Mouse (Mus musculus) hindbrain, embryonic 14.5 days (tissue): ENCODE data around the gene Gm20479. TPM values are rescaled to one million over a fixed set of nuclear protein-coding genes. Genes with fewer than 3 reads are reported as not detected.
A peak's percentile ranks its signal among the peaks of the same experiment; 100 is the strongest.

ENCODE experiments used
- ATAC-seq: fragments of 200-750 bp; cut with Nextera tagmentation; 2 replicates; pipeline ENCODE4 v1.8.0; 2017; ENCODE audit warnings: moderate number of reproducible peaks, mild to moderate bottlenecking, moderate TSS enrichment, moderate library complexity; ENCODE audit not compliant: low FRiP score
- DNase-seq: peaks from one replicate; pipeline ENCODE4 v3.0.0-alpha.2; 2015; ENCODE audit warnings: low spot score
- H3K27ac ChIP-seq: fragments of 300-500 bp; sonication (generic); 2 replicates; pipeline ENCODE4 v1.5.1; 2014; ENCODE audit warnings: mild to moderate bottlenecking, moderate library complexity
- H3K27me3 ChIP-seq: fragments of 300-500 bp; sonication (generic); 2 replicates; pipeline ENCODE4 v1.6.1; 2014; ENCODE audit warnings: mild to moderate bottlenecking, low read length, mixed read lengths; ENCODE audit not compliant: control insufficient read depth, insufficient read depth
- H3K36me3 ChIP-seq: fragments of 300-500 bp; sonication (generic); replicated peaks from 2 replicates; pipeline ENCODE4 v1.6.1; 2014; ENCODE audit not compliant: control insufficient read depth, insufficient read depth
- H3K4me1 ChIP-seq: fragments of 300-500 bp; sonication (generic); replicated peaks from 2 replicates; pipeline ENCODE4 v1.6.1; 2014; ENCODE audit warnings: antibody characterized with exemption, low read length, mixed read lengths; ENCODE audit not compliant: control insufficient read depth, insufficient read depth
- H3K4me2 ChIP-seq: fragments of 300-500 bp; sonication (generic); replicated peaks from 2 replicates; pipeline ENCODE4 v1.6.1; 2014; ENCODE audit warnings: mild to moderate bottlenecking, moderate library complexity
- H3K4me3 ChIP-seq: fragments of 300-500 bp; sonication (generic); replicated peaks from 2 replicates; pipeline ENCODE4 v1.5.1; 2014; ENCODE audit warnings: mild to moderate bottlenecking, low read length
- H3K9ac ChIP-seq: fragments of 300-500 bp; sonication (generic); 2 replicates; pipeline ENCODE4 v1.6.1; 2014
- H3K9me3 ChIP-seq: fragments of 300-500 bp; sonication (generic); 2 replicates; pipeline ENCODE4 v1.6.1; 2016; ENCODE audit warnings: low read length; ENCODE audit not compliant: control insufficient read depth
- WGBS: fragments of 180-500 bp; shearing (Covaris S2); extraction: QIAGEN DNeasy Blood & Tissue Kit; methylation state at CpG from one replicate; pipeline ENCODE4 v1.1.7; 2014; 5-methylcytosine and 5-hydroxymethylcytosine counted together
- polyA plus RNA-seq: library from polyadenylated mRNA; unstranded; fragments of >200 nt; fragmentation: Nextera tagmentation; extraction: Ambion mirVana; gene quantifications from 2 replicates; pipeline ENCODE4 v1.2.1, GENCODE M21; 2014

Gm20479 gene
- polyA plus RNA-seq, 1 experiment from 2014 or later, result not detected

- Histone ChIP-seq H3K4me3 (peak overlapping the region; percentile 52), H3K27ac (no peak overlapping the region), H3K36me3 (peaks cover 12% of the 10 kb centered on the region; the same call in 1 of the 2 replicates), H3K9me3 (no peaks in the 10 kb centered on the region), H3K4me2 (peak overlapping the region; percentile 82), H3K4me1 (peaks cover 8% of the 10 kb centered on the region; the same call in 1 of the 2 replicates), H3K9ac (peak overlapping the region; percentile 61), H3K27me3 (peaks cover 87% of the 10 kb centered on the region)
- 2% methylated on average over 22 of the region's 22 CpGs for WGBS
- DNase-seq (no peak), ATAC-seq (peak; percentile 38; the same call in 1 of the 2 replicates)
Measured at GRCm38 (mm10) chr7:27395521-27396183, 38.4 kb upstream of the Gm20479 start.

GRCm38 (mm10) chr7:27391416-27391815 is 34.2 kb upstream of the Gm20479 start:
- no peak overlapping the region for H3K27ac ChIP-seq
- DNase-seq, result no peak
- no peak for ATAC-seq
- peaks cover 4% of the 10 kb centered on the region; the same call in 1 of the 2 replicates for H3K4me1 ChIP-seq
- no peak overlapping the region for H3K4me2 ChIP-seq
- no peak overlapping the region for H3K4me3 ChIP-seq
- H3K9me3 ChIP-seq, result no peaks in the 10 kb centered on the region
- H3K9ac ChIP-seq, result no peak overlapping the region
- H3K36me3 ChIP-seq, result peaks cover 10% of the 10 kb centered on the region; the same call in 1 of the 2 replicates
- WGBS, result 36% methylated on average over 16 of the region's 16 CpGs
- peaks cover 55% of the 10 kb centered on the region for H3K27me3 ChIP-seq

GRCm38 (mm10) chr7:27389213-27389612 is 32.0 kb upstream of the Gm20479 start:
- WGBS, result 62% methylated on average over 6 of the region's 6 CpGs
- Histone ChIP-seq H3K9ac (no peak overlapping the region), H3K27ac (no peak overlapping the region), H3K4me2 (no peak overlapping the region), H3K27me3 (peaks cover 35% of the 10 kb centered on the region), H3K36me3 (peaks cover 10% of the 10 kb centered on the region; the same call in 1 of the 2 replicates), H3K4me3 (no peak overlapping the region), H3K9me3 (no peaks in the 10 kb centered on the region), H3K4me1 (no peaks in the 10 kb centered on the region)
- no peak for DNase-seq
- no peak for ATAC-seq

GRCm38 (mm10) chr7:27384731-27385130 is 27.5 kb upstream of the Gm20479 start:
- Histone ChIP-seq H3K4me1 (no peaks in the 10 kb centered on the region), H3K4me2 (no peak overlapping the region), H3K4me3 (no peak overlapping the region), H3K9me3 (no peaks in the 10 kb centered on the region), H3K36me3 (no peaks in the 10 kb centered on the region), H3K27ac (no peak overlapping the region), H3K9ac (no peak overlapping the region), H3K27me3 (peaks cover 4% of the 10 kb centered on the region; the same call in 1 of the 2 replicates)
- ATAC-seq (no peak; the same call in 1 of the 2 replicates), DNase-seq (no peak)
- 39% methylated on average over 4 of the region's 4 CpGs for WGBS

- no peak for ATAC-seq
- no peak overlapping the region for H3K9ac ChIP-seq
- no peak overlapping the region for H3K4me3 ChIP-seq
- H3K27ac ChIP-seq, result no peak overlapping the region
- no peaks in the 10 kb centered on the region for H3K36me3 ChIP-seq
- 63% methylated on average over 5 of the region's 5 CpGs for WGBS
- H3K4me1 ChIP-seq, result no peaks in the 10 kb centered on the region
- no peaks in the 10 kb centered on the region for H3K9me3 ChIP-seq
- DNase-seq, result no peak
- peaks cover 4% of the 10 kb centered on the region; the same call in 1 of the 2 replicates for H3K27me3 ChIP-seq
- no peak overlapping the region for H3K4me2 ChIP-seq
Measured at GRCm38 (mm10) chr7:27384134-27384533, 26.9 kb upstream of the Gm20479 start.

- Histone ChIP-seq H3K27ac (no peak overlapping the region), H3K9me3 (no peaks in the 10 kb centered on the region), H3K27me3 (peaks cover 4% of the 10 kb centered on the region; the same call in 1 of the 2 replicates), H3K4me2 (no peak overlapping the region), H3K9ac (no peak overlapping the region), H3K36me3 (no peaks in the 10 kb centered on the region), H3K4me3 (no peak overlapping the region), H3K4me1 (no peaks in the 10 kb centered on the region)
- DNase-seq (no peak), ATAC-seq (no peak)
- 92% methylated on average over 1 of the region's 1 CpGs for WGBS
Measured at GRCm38 (mm10) chr7:27383233-27383632, 26.0 kb upstream of the Gm20479 start.

- H3K9me3 ChIP-seq, result no peaks in the 10 kb centered on the region
- no peak overlapping the region for H3K4me2 ChIP-seq
- DNase-seq, result no peak
- H3K36me3 ChIP-seq, result no peaks in the 10 kb centered on the region
- H3K27ac ChIP-seq, result no peak overlapping the region
- 60% methylated on average over 4 of the region's 4 CpGs for WGBS
- H3K4me1 ChIP-seq, result no peaks in the 10 kb centered on the region
- H3K4me3 ChIP-seq, result no peak overlapping the region
- ATAC-seq, result no peak
- H3K9ac ChIP-seq, result no peak overlapping the region
- H3K27me3 ChIP-seq, result peaks cover 18% of the 10 kb centered on the region
Measured at GRCm38 (mm10) chr7:27381560-27381959, 24.3 kb upstream of the Gm20479 start.

- Histone ChIP-seq H3K36me3 (no peaks in the 10 kb centered on the region), H3K9me3 (no peaks in the 10 kb centered on the region), H3K4me2 (no peak overlapping the region), H3K27me3 (peaks cover 23% of the 10 kb centered on the region), H3K9ac (no peak overlapping the region), H3K4me1 (no peaks in the 10 kb centered on the region), H3K4me3 (no peak overlapping the region), H3K27ac (no peak overlapping the region)
- DNase-seq, result no peak
- 29% methylated on average over 1 of the region's 1 CpGs for WGBS
- ATAC-seq, result no peak
Measured at GRCm38 (mm10) chr7:27381009-27381408, 23.8 kb upstream of the Gm20479 start.

- 59% methylated on average over 6 of the region's 6 CpGs for WGBS
- Histone ChIP-seq H3K36me3 (no peaks in the 10 kb centered on the region), H3K27ac (no peak overlapping the region), H3K9ac (no peak overlapping the region), H3K4me3 (no peak overlapping the region), H3K9me3 (no peaks in the 10 kb centered on the region), H3K27me3 (peaks cover 33% of the 10 kb centered on the region), H3K4me2 (no peak overlapping the region), H3K4me1 (no peaks in the 10 kb centered on the region)
- ATAC-seq, result no peak
- no peak for DNase-seq
Measured at GRCm38 (mm10) chr7:27379836-27380235, 22.6 kb upstream of the Gm20479 start.
